Mouse (Mus musculus) urinary bladder, postnatal 14 days (tissue): ENCODE measurements at regions not wholly inside any gene's neighbourhood (a gene's known extent, or its start where the extent isn't known, plus 50 kb on each side); places are given as distances from the start of the nearest gene placed in this dataset.
A peak's percentile ranks its signal among the peaks of the same experiment; 100 is the strongest.

Experiments used
- DNase-seq: peaks from one replicate; pipeline ENCODE4 v3.0.0; 2021; ENCODE audit warnings: low spot score

DNA sequence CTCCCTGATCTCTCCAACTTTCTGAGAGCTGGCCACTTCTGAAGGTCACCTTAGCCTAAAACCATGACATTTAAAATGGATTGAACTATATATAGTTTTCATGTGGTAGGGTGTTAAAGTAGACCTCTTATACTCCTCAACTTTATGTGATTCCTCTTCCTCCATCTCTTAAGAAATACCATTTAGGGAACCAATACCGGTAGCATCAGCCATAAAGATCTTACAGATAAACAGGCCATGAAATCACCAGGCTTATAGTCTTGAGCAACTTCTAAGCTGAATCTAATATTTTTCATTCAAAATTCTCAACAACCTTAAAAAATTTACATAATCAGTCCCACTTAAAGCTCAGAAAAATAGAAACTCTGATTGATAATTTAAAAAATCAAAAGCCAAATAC, 56.2 kb downstream of the Rpl36a-ps1 start:
- no peak for DNase-seq

GRCm38 (mm10) chr14:98937373-98937772, 56.7 kb downstream of the Rpl36a-ps1 start:
- no peak for DNase-seq

- no peak for DNase-seq
These were observed 60.7 kb downstream of the Rpl36a-ps1 start for GRCm38 (mm10) chr14:98933371-98933916.

GRCm38 (mm10) chr14:98929276-98929675, 64.8 kb downstream of the Rpl36a-ps1 start:
- peak; percentile 46 for DNase-seq

- no peak for DNase-seq
These were observed 85.9 kb downstream of the Rpl36a-ps1 start for GRCm38 (mm10) chr14:98908234-98908633.

DNA sequence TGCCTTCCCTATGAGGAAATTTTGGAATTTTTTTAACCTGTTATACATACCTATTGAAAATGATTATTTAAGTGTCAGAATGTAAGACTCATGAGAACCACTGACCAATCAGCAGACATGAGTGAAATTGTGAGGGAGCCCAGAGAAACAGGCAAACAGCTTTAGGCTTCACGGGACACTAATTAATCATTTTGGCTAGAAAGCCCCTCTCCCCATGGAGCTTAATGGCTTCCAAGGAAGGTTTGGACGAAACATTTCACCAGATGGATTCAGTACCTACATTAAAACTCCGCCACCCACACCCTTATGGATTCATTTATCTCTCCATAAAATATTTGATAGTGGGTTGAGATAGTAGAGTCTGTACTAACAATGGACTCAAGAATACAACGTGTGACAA, 95.2 kb downstream of the Rpl36a-ps1 start:
- DNase-seq, result no peak

DNA sequence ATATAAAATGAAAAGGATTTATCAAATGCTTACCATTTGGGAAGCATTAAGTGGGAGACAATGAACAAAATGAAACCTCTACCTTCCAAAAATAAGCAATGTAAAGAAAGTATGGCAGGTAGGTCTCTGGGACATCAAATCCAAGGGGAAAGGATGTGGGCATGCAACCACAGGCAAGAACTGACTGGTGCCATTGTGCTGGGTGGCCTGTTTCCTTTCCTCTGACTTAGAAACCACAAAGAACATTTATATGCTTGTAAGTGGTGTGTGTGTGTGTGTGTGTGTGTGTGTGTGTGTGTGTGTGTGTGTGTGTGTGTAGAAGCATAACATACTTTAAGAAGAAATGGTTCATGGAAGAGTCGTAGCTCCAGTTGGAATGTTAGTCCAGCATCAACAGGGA, 96.7 kb downstream of the Rpl36a-ps1 start:
- no peak for DNase-seq

GRCm38 (mm10) chr14:98895933-98896332, 98.2 kb downstream of the Rpl36a-ps1 start:
- no peak for DNase-seq

- no peak for DNase-seq
These were observed 101.4 kb downstream of the Rpl36a-ps1 start for GRCm38 (mm10) chr14:98892670-98893069.

DNA sequence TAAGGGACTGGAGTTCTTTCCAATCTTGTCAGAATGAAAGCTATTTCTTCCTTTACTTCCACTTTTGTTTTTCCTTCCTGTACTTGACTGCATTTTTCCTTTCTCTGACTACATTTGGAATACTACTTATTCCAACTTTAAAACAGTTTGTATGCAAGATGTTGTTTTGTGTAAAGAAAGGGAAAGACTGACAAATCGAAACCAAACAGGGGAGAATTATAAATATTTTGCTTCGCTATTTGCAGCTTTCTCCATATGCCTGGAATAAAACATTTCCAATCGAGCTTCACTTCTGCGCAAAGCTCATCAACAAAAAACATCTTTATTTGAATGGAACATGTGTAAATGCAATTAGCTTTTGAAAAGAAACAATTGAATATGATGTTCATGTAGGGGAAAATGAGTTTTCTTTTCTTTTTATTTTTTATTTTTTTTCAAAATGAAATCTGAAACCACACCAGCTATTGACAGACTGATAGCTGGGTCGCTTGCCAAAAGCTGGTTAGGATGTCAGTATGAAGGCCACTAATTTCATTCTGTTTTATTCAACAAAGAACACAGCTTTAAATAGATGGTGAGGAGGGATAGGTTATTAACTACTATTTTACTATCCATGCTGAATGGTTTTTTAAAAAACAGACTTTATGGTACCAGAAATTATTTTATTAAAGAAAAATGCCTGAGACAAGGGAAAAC, 102.7 kb downstream of the Rpl36a-ps1 start:
- no peak for DNase-seq

DNA sequence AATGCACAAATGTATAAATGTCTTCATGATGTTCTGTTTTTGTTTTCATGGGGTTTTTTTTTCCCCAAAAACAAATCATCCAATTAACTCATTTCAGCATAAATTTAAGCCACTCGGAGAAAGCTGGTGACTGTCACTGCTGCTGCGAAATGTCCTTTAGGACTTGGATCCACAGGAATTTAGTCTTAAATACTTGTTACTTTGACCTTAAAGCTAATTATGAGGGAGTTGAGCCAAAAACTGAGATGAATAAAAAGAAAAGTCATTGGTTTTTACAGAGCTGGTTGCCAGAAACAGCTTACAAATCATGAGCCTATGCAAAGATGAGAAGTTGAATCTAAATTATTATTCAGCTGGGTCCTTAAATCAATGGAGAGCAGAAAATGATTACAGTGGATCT, 106.5 kb downstream of the Rpl36a-ps1 start:
- no peak for DNase-seq

- DNase-seq, result no peak
These were observed 107.1 kb downstream of the Rpl36a-ps1 start for GRCm38 (mm10) chr14:98886982-98887381.

- no peak for DNase-seq
These were observed 111.5 kb downstream of the Rpl36a-ps1 start for GRCm38 (mm10) chr14:98882586-98882985.

DNA sequence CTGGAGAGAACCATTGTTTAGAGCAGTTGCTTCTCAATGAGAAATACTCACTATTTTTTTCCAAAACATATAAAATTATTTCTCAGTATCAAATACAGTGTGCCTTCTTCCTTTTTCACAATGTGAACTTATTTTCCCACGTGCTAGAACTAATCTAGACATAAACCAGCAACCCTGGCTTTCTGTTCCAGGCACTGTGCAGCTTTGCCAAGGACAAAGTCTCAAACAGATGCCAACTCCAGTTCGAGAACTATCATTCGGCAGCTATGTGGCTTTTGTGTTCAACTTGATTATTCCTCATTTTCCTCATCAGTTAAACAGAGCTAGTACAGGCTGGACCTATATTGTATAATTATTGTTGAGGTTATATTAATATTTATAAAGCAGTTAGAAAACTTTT, 116.2 kb downstream of the Rpl36a-ps1 start:
- DNase-seq, result no peak

DNA sequence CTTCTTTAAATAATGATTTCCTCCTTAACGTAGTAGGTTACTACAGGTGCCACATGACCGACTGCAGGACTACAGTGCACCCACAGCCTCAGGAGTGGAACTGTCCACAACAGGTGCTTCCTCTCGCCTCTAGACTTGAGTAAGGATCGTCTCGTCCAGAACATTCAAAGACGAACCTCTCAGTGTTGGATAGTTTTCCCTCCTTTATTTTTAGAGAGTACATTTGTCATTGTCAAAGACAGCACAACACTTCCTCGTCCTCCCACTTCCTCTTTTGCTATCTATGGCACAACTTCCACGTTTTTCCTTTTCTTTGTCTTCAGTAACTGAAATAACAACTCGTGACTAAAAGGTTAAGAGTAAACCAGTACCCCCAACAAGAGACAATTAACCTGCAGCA, 120.7 kb downstream of the Rpl36a-ps1 start:
- DNase-seq, result no peak

- DNase-seq, result no peak
These were observed 124.2 kb downstream of the Rpl36a-ps1 start for GRCm38 (mm10) chr14:98869888-98870287.

GRCm38 (mm10) chr14:98866880-98867279, 127.2 kb downstream of the Rpl36a-ps1 start:
- DNase-seq, result no peak

GRCm38 (mm10) chr14:98864001-98864400, 130.1 kb downstream of the Rpl36a-ps1 start:
- no peak for DNase-seq

DNA sequence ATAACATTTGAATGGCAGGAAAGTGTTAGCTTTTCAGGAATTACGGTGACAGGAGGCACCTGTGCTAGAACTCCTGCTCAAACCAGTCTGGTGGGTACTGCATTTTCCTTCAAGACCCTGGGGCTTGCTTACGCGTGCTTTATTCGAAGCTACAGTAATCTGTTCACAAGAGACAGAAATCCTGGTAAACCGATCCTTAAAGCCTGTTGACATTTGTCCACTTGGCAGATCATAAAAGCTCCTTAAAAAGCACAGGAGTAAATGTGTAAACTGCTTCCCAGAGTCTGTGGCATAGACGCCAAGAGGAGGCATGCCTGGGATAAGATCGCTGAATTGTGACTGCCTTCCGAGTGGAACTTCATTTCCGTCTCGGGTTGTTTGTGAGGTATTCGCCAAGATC, 130.5 kb downstream of the Rpl36a-ps1 start:
- no peak for DNase-seq

- no peak for DNase-seq
These were observed 131.9 kb downstream of the Rpl36a-ps1 start for GRCm38 (mm10) chr14:98862095-98862735.

GRCm38 (mm10) chr14:98858801-98859200, 135.3 kb downstream of the Rpl36a-ps1 start:
- DNase-seq, result no peak

DNA sequence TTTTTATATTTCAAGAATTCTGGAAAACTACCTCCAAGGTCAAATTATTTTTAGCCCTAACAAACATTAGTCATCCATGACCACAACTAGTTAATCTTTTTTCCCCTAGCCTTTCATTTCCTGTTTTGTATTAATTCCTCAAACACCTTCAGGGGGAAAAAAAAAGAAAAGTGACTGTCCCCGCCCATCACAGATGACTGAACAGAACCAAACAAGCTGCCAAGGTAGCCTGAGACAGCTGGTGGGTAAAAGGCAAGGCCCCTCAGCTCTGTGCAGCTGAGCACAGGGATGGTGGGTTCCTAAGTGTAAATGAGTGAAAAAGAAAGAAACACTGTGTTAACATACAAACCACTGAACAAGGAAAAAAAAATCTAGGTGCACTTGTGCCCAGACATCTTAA, 145.6 kb downstream of the Rpl36a-ps1 start:
- DNase-seq, result no peak

DNA sequence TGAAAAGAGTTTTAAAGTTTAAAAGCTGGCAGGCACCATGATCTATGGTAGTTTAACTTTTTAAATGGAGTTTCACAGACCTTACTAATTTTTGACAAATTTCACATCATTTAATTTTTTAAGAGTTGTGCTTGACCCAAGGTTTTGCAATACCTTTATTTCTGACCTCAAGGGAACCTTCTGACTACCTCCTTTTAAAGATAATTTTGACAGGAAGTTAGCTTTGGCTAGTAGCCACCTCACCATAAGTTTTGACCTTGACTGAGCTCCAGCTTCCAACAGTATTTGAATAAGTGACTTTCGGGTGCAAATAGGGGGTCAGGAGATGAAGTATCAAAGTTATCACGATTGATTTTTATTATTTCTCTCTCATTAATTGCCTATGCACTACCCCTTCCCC, 149.9 kb downstream of the Rpl36a-ps1 start:
- no peak for DNase-seq

- no peak for DNase-seq
These were observed 159.8 kb downstream of the Rpl36a-ps1 start for GRCm38 (mm10) chr14:98834316-98834715.
